Mouse (Mus musculus): ENCODE results near the gene Ascc3.

Ascc3 gene

DNA sequence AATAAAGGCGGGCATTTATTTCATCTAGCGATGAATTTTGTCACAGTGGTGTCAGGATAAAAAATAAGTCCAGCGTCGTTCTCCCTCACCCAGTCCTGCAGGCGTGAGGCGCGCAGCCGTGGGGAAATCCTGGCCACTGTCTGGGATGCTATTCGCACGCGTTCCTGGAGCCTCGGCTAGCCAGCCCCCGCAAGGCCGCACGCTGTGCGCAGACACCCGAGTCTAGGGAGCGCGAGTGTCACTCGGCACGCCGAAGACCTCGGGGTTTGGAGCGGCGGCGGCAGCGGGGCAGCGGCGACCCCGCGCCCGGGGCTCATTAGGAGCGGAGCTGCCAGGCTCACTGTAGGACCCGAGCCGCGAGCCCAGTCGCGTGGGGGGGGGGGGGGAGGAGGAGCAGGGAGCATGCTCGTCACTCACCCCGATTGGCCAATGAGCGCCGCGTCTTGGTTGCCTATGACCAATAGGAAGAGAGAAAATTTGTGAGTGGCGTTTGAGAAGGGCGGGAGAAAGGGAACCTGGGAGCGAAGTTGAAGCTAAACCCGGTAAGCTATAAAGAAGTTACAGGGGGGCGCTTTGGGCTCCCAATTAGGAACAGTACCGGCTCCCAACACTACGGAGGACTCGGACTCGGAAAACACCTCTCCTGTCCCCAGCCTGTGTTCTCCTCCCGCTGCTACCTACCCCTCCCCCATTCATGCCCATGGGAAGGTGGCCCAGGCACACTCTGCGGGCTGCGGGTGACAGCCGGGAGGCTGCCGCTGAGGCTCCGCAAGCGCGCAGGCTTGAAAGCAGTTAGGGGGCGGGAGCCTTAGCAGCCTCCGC, 301.9 kb downstream of the Ascc3 start, which contains the start of gene Sim1:
Gene Sim1 (plus strand): TSS at position 585 of the 822 bp plus-strand sequence.
- DNase-seq (ENCODE audit: low spot score in 2 of 2): peak; percentile 81 to 82

GRCm38 (mm10) chr10:50895091-50895790, 302.8 kb downstream of the Ascc3 start:
- peak in 1 of 2 experiments; percentile 33 for DNase-seq (ENCODE audit: low spot score in 2 of 2)

- no peak for DNase-seq (ENCODE audit: low spot score in 2 of 2)
These were observed 303.7 kb downstream of the Ascc3 start for GRCm38 (mm10) chr10:50895881-50896766.

- no peak for DNase-seq (ENCODE audit: low spot score in 2 of 2)
These were observed 304.4 kb downstream of the Ascc3 start for GRCm38 (mm10) chr10:50896767-50897390.

DNA sequence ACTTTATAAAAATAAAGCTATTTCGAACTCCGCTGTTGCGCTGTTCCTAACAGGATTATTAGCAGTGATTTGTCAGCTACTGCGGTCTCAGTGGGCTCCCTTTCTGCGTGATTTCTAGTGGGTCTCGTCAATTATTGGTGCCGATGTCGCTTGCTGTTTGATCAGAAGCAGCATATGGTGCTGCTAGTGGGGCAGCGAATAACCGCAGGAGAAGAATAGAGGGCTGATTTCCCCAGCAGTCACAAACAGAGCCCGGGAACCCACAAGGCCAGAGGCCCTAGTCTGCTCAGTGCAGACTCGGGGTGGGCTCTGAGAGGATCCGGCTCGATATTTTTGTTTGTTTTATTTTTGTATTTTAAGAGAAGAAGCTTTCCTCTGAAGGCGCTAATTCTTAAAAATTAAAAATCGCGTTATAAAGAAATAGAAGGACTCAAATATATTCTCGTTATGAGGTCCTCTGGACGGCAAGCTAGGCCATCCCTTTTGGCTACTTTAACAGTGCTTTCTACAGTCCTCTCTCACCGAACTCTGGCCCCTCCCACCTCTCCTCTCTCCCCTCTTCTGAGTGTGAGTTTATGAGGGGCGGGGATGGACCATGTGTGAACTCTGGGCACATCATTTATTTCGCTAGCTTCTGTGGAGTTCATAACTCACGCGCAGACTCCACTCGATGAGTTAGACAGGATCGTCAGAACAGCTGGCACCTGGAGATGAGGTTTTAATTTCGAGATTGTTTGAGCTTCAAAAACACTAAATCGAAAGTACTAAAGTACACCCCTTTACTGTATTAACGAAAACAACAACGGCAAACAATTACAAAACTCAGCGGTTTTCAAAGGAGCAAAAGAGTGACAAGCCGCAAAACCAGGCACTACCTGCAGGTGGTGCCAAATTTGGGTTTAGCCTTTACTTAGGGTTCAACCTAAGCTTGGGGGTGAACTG, 305.3 kb downstream of the Ascc3 start:
- peak in 1 of 2 experiments; percentile 35 for DNase-seq (ENCODE audit: low spot score in 2 of 2)

- DNase-seq (ENCODE audit: low spot score in 2 of 2): no peak
These were observed 306.2 kb downstream of the Ascc3 start for GRCm38 (mm10) chr10:50898621-50899020.

DNA sequence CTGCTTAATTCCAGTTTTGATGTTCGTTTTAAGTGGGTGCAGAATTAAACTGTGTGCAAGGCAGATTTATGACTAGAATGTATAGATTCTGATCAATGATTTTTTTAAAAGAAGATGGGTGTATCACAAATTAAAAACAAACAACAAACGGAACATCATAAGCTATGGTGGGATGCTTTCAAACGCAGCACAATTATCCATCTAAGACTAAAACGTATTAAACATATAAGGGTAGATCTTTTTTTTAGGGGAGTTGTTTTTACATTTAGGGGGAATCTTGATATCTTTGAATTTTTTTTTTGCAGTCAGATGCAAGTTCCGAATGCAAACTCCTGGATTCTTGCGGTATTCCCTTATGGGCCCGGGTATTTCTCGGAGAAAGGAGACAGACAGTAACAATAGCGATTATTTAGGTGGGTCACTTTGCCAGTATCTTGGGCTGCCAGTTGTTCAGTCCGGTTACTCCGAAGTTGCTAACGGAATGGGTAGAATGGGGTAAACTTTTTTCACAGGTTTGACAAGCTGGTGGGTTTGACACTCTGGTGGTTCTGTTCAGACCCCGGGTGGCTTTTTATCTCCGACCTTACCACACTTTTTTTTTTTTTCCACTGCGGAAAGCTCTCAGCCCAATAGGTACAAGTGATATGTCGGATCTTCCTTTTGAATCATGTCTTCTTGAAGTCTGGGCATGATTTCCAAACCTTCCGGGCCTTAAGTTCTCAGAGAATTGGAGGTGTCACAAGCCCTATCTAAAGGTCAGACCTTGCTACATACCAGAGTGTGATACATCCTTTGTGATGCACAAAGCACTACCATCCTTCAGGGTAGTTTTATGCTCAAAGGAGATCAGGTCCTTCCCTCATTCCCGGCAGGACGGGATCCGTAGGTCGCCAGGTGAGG, 307.6 kb downstream of the Ascc3 start:
- DNase-seq (ENCODE audit: low spot score in 2 of 2): no peak

Data from right cerebral cortex, postnatal 10 days (tissue).